In genomic region chr7:62382391-62382790, GRCm38 (mm10) we compare ENCODE assay signal across 8 mouse cellular contexts. TPM values are rescaled to one million over a fixed set of nuclear protein-coding genes. Genes with fewer than 3 reads are reported as not detected.
DNase-seq lines count a peak whose midpoint lies in the region; ATAC-seq and TF ChIP-seq lines count a peak whose summit lies in the region.

No protein-coding gene starts in this region.

- no peak overlapping the region for H3K27ac ChIP-seq in forebrain, embryonic 15.5 days (replicated peaks)
- no peak overlapping the region for H3K27ac ChIP-seq in layer of hippocampus, adult 2 months
- no peak overlapping the region for H3K27ac ChIP-seq in midbrain, embryonic 16.5 days (ENCODE audit: low read length)

- H3K9me3 ChIP-seq in forebrain, embryonic 15.5 days, result no peaks in the 10 kb centered on the region; the same call in 1 of the 2 replicates
- H3K9me3 ChIP-seq in midbrain, embryonic 16.5 days (replicated peaks; ENCODE audit: control insufficient read depth, low read length, poor library complexity, severe bottlenecking), result peaks cover 6% of the 10 kb centered on the region

- no peak for ATAC-seq in CD4-positive, CD25-positive, alpha-beta regulatory T cell, adult 4 months
- peak; percentile 62 for ATAC-seq in forebrain, embryonic 15.5 days (replicated peaks)
- ATAC-seq in midbrain, embryonic 16.5 days, result peak; percentile 69; the same call in 1 of the 2 replicates
- ATAC-seq in activated CD4-positive, CD25-positive, alpha-beta regulatory T cell, adult 4 months, result no peak

- no peaks in the 10 kb centered on the region; the same call in 1 of the 2 replicates for H3K4me1 ChIP-seq in forebrain, embryonic 15.5 days
- H3K4me1 ChIP-seq in midbrain, embryonic 16.5 days (ENCODE audit: control insufficient read depth, insufficient read depth, low read length), result peaks cover 8% of the 10 kb centered on the region

- peak; percentile 1 for DNase-seq in CD4-positive, CD25-positive, alpha-beta regulatory T cell, adult 2 months (ENCODE audit: low read depth, low spot score)
- peak; percentile 39 to 43 for DNase-seq in right cerebral cortex, adult 2 months (ENCODE audit: low spot score in 2 of 2)
- DNase-seq in right cerebral cortex, postnatal 14 days, result no peak
- DNase-seq in layer of hippocampus, adult 2 months (ENCODE audit: low spot score in 2 of 2), result peak; percentile 29 to 38

- H3K36me3 ChIP-seq in forebrain, embryonic 15.5 days, result no peaks in the 10 kb centered on the region
- no peaks in the 10 kb centered on the region for H3K36me3 ChIP-seq in midbrain, embryonic 16.5 days (ENCODE audit: control insufficient read depth, insufficient read depth, low read length)

- no peak overlapping the region for H3K4me2 ChIP-seq in forebrain, embryonic 15.5 days (replicated peaks)
- H3K4me2 ChIP-seq in midbrain, embryonic 16.5 days (ENCODE audit: low read length), result no peak overlapping the region

- no peak overlapping the region for H3K9ac ChIP-seq in forebrain, embryonic 15.5 days (replicated peaks)
- H3K9ac ChIP-seq in midbrain, embryonic 16.5 days (ENCODE audit: low read depth, low read length), result no peak overlapping the region

- WGBS in forebrain, embryonic 15.5 days, result 14% methylated on average over 2 of the region's 2 CpGs
- WGBS in midbrain, embryonic 16.5 days, result 17% methylated on average over 2 of the region's 2 CpGs

- TF ChIP-seq CTCF in layer of hippocampus, adult 2 months (conservative IDR thresholded peaks at IDR 0.05), result peak; percentile 87

- H3K27me3 ChIP-seq in forebrain, embryonic 15.5 days, result no peaks in the 10 kb centered on the region
- H3K27me3 ChIP-seq in midbrain, embryonic 16.5 days (ENCODE audit: control insufficient read depth, insufficient read depth, low read depth, low read length), result no peaks in the 10 kb centered on the region

- H3K4me3 ChIP-seq in forebrain, embryonic 15.5 days, result no peak overlapping the region
- no peak overlapping the region for H3K4me3 ChIP-seq in layer of hippocampus, adult 2 months
- H3K4me3 ChIP-seq in midbrain, embryonic 16.5 days (ENCODE audit: low read depth, low read length), result no peak overlapping the region

RNA-seq across cellular contexts. Expression of gene Magel2, which starts 5.6 kb away (rescaled TPM):
- polyA plus RNA-seq in CD4-positive, CD25-positive, alpha-beta regulatory T cell, adult 4 months (2017; shearing (Covaris generic)), result not detected
- polyA plus RNA-seq in forebrain, embryonic 15.5 days (2015; fragmentation: Nextera tagmentation; extraction: Ambion mirVana), result 8.7 and 11.9 TPM in 2 replicates
- 1 to 10 TPM; 1.2 to 1.3 TPM for total RNA-seq in layer of hippocampus, adult 2 months (2021)
- polyA plus RNA-seq in midbrain, embryonic 16.5 days (2015; fragmentation: Nextera tagmentation; extraction: Ambion mirVana), result 22.4 and 26.1 TPM in 2 replicates
- polyA plus RNA-seq in activated CD4-positive, CD25-positive, alpha-beta regulatory T cell, adult 4 months (2017; shearing (Covaris generic)), result not detected

RNA-seq across cellular contexts. Expression of gene Ndn, which starts 36.0 kb away (rescaled TPM):
- not detected for polyA plus RNA-seq in CD4-positive, CD25-positive, alpha-beta regulatory T cell, adult 4 months (2017; shearing (Covaris generic))
- polyA plus RNA-seq in forebrain, embryonic 15.5 days (2015; fragmentation: Nextera tagmentation; extraction: Ambion mirVana), result 414 and 487 TPM in 2 replicates
- total RNA-seq in layer of hippocampus, adult 2 months (2021), result 100 to 1,000 TPM; 121 to 134 TPM
- 796 and 800 TPM in 2 replicates for polyA plus RNA-seq in midbrain, embryonic 16.5 days (2015; fragmentation: Nextera tagmentation; extraction: Ambion mirVana)
- under 1 TPM in 1 of 2 experiments, not detected in 1; 0.15 TPM for polyA plus RNA-seq in activated CD4-positive, CD25-positive, alpha-beta regulatory T cell, adult 4 months (2017; shearing (Covaris generic))

RNA-seq across cellular contexts. Expression of gene Mkrn3, which starts 37.5 kb away (rescaled TPM):
- polyA plus RNA-seq in CD4-positive, CD25-positive, alpha-beta regulatory T cell, adult 4 months (2017; shearing (Covaris generic)), result not detected
- polyA plus RNA-seq in forebrain, embryonic 15.5 days (2015; fragmentation: Nextera tagmentation; extraction: Ambion mirVana), result 23.2 and 23.8 TPM in 2 replicates
- total RNA-seq in layer of hippocampus, adult 2 months (2021), result under 1 TPM; 0.76 to 0.84 TPM
- 28.6 and 30.0 TPM in 2 replicates for polyA plus RNA-seq in midbrain, embryonic 16.5 days (2015; fragmentation: Nextera tagmentation; extraction: Ambion mirVana)
- polyA plus RNA-seq in activated CD4-positive, CD25-positive, alpha-beta regulatory T cell, adult 4 months (2017; shearing (Covaris generic)), result under 1 TPM in 1 of 2 experiments, not detected in 1; 0.18 TPM

Comparison
In these comparisons a context has a peak if more than half of its experiments do, and no peak if none do; other contexts are left out.
1. ATAC-seq: peak in forebrain, embryonic 15.5 days (single experiment) and midbrain, embryonic 16.5 days (single experiment); none in CD4-positive, CD25-positive, alpha-beta regulatory T cell, adult 4 months (single experiment) and activated CD4-positive, CD25-positive, alpha-beta regulatory T cell, adult 4 months (single experiment).
2. RNA of gene Ndn, which starts 36.0 kb away (polyA plus RNA-seq): 796 to 800 TPM in midbrain, embryonic 16.5 days and 414 to 487 TPM in forebrain, embryonic 15.5 days; 0.15 TPM in activated CD4-positive, CD25-positive, alpha-beta regulatory T cell, adult 4 months and not detected in CD4-positive, CD25-positive, alpha-beta regulatory T cell, adult 4 months; every median in the first group is over 100 times any median in the second.
3. RNA of gene Mkrn3, which starts 37.5 kb away (polyA plus RNA-seq): 28.6 to 30.0 TPM in midbrain, embryonic 16.5 days and 23.2 to 23.8 TPM in forebrain, embryonic 15.5 days; 0.18 TPM in activated CD4-positive, CD25-positive, alpha-beta regulatory T cell, adult 4 months and not detected in CD4-positive, CD25-positive, alpha-beta regulatory T cell, adult 4 months; every median in the first group is over 10 times any median in the second.